Mouse (Mus musculus): ENCODE measurements around the gene Rbm47.

The Rbm47 gene

GRCm38 (mm10) chr5:66086304-66086703, 86.6 kb downstream of the Rbm47 start:
- no peak for DNase-seq (ENCODE audit: low spot score in 2 of 2)

DNA sequence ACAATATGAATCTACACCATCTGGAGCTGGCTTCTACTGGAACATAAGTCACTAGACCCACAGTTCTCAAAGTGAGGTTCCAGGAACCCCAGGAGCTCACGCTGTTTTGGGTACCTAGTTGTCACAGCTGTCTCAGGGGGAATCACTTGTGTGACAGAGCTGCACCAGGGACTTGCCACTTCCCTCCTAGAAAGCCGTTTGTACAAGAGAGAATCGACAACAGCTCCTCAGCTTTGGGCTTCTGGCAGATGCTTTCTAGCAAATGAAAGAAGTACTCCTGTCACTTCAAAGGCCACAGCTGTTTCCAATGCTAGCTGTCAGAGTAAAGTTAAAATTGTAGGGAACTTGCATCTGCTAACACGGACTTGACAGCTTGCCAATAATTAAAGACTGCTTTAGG, 87.4 kb downstream of the Rbm47 start:
- DNase-seq (ENCODE audit: low spot score in 2 of 2): no peak

- no peak for DNase-seq (ENCODE audit: low spot score in 2 of 2)
These were observed 88.4 kb downstream of the Rbm47 start for GRCm38 (mm10) chr5:66084541-66084940.

DNA sequence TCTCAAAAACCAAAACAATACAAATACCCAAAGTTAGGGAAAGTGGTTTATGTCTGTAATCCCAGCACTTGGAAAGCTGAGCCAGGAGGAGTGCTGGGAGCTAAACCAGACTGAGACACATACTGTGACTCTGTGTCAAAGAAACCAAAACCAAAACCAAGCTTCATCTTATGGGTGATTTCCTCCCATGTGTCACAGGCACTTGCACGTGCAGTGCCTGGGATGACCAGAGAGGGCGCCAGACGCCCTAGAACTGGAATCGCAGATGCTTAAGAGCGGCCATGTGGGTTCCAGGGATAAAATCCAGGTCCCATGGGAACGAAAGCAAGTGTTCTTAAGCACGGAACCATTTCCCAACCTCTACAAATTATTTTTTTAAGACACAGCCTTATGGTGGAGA, 89.6 kb downstream of the Rbm47 start:
- no peak for DNase-seq (ENCODE audit: low spot score in 2 of 2)

DNA sequence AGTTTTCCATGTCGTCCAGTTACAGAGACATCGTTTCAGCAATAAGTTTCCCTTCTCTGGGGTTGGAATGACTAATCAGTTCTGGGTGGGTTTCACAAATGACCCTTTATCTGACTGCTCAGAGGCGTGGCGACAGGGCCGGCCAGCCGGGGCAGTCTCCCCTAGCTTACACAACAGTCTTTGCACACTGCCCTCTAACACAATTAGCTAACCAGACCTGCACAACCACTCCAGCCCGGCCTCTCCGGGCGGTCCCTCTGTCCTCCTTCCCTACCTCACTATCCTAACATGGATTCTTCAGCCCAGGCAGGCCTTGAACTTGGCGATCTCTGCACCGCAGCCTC, 90.7 kb downstream of the Rbm47 start:
- no peak for DNase-seq (ENCODE audit: low spot score in 2 of 2)

DNA sequence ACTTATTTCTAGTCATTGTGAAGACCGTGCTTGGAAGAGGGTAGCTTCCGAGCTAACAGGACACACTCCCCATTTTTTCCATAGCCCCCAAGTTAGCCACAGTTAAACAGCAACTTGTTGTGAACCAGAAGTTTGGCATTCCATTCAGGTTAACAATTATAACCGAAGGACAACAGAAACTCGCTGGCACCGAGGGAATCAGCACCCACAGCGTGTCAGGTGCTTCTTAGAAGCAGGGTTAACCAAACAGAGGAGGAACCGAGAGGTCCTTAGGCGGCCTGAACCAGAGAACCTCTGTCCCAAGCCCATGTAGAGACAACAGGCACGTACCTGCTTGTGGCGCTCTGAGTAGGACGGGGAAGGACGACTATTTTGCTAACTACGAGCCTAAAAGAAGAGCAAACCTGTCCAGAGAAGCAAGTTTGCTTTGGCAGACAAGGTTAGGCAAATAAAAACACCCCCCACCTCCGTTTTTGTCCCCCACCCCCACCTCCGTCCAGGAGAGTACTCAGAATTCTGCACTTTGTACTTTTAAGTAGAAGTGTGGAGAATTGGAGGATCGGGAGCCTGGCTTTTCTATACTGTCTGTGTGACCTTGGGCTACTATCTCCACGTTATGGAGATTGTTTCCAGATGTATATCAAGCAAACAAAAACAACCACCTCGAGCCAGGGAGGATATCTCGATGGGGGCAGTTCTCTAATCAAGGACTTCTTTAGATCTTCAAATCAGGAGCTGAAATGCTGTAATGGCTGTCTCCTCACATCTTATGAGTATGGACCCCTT, 91.3 kb downstream of the Rbm47 start:
- no peak for DNase-seq (ENCODE audit: low spot score in 2 of 2)

DNA sequence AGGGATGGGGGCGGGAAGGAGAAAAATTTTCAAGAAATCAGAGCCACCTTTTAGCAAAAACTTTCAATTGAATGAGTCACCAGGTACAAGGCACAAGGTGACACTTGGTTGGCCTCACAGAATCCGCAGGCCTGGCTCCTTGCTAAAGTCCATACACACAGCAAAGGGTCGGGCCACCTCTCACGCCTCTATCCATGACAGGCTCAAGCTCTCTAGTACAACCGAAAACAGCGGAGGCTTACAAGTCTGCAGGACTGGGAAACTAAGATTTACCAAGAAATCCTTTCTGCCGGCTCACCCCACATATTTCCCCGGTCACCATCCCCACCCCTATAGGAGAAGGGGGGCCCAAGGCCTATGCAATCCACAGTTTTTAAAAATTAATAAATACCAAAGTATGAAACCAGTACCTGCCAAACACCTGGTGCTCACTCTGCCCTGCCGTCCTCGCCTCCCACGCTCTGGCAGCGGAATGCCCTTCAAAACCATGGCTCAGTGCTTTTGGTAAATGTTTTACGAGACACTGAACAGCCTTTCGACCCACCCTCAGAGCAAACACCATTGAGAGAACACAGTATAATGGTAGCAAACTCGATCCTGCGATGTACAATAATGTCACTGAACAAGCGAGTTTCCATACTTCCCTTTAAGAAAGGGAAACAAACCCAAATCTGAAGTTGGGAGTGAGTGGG, 92.2 kb downstream of the Rbm47 start:
- no peak for DNase-seq (ENCODE audit: low spot score in 2 of 2)

DNA sequence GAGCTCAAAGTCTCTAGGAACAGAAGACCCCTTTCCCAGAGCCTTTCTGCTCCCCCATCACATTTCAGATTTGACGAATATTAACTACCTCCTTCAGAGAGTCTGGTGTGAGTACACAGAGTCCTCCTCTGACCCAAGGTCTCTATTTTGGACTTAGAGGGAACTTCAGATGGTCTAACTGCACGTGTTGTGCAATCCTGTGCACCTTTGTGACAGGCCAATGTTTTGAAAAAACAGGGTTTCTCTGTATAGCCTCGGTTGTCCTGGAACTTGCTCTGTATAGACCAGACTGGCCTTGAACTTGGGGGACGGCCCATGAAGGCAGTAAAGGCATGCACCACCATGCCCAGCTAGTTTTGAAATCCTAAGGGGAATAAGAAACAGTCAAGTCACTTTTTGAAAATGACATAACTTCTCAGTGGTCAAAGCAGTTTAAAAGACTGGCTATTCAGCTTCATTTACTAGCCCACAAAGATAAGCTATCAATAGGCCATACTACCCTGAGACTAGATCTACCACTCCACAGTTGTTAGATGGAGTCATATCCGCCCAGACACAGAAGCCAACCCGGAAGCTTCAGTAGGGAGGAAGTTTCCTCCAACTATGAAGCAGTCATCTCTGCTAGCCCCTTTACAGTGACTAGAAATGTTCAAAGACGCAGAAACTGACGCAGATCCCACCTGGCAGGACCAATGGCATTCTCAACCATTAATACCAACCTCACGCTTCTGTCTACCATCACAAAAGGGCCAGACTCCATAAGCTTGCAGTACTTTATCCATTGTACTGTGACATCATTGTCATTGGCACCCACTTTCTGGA, 93.3 kb downstream of the Rbm47 start:
- no peak for DNase-seq (ENCODE audit: low spot score in 2 of 2)

GRCm38 (mm10) chr5:66078491-66079012, 94.4 kb downstream of the Rbm47 start:
- DNase-seq (ENCODE audit: low spot score in 2 of 2): no peak

DNA sequence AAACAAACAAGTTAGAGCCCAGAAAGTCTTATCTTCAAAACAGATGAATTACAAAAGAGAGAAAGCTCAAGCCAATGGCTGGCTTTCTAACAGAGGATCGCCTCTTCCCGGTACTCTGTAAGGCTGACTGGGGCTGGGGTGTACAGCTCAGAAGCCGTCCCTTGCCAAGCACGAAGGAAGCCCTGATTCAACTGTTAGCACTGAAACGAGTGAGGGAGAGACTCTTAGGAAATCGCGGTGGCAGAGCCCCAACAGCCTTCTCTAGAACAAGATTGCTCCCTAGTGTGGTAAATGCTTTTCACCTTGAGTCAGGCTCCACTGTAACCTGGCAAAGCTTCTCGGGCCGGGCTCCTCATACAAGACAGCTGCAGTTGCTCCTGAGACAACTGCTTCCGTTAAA, 95.5 kb downstream of the Rbm47 start:
- DNase-seq (ENCODE audit: low spot score in 2 of 2): no peak

DNA sequence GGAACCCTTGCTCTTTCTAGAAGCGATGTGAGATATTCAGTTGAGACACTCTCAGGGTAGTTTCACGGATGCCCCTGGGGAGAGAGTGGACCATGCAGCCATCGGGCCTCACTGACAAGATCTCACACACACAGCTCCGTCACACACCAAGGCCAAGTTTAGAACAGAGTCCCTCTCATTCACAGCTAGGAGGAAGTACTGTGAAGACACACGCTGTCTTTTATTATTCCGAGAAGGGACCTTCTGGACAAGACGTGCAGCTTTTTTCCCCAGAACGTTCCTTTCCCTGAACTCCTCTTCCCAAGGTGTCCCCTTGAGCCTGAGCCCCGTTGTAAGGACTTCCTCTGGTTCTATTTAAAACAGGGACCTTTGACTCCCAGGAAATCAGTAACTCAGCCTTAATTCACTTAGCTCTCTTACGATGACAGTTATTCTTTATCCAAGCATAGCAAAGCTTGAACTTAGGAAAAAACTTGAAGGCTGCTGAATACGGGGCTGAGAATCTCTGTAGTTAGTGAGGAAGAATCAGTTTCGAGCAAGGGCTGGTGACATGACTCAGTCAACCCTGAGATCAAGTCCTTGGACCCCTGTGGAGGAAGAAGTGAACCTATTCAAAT, 96.1 kb downstream of the Rbm47 start:
- DNase-seq (ENCODE audit: low spot score in 2 of 2): no peak

DNA sequence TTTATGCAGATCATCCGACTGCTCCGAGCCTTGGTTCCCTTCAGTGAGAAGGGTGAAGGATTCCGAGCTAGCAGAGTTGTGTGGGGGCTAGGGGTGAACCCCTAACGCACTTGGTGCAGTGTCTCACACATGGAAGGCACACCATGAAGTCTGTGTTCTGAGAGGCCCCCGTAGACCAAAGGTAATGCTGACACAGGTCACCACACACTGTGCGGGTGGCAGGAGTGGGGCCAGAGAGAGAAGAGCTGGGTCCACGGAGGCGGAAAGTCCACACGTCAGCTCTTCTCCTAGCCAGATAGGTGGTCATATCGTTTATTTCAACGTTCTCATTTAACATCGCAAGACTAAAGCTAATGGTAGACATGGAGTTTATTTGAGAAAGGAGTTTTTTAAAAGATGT, 97.0 kb downstream of the Rbm47 start:
- no peak for DNase-seq (ENCODE audit: low spot score in 2 of 2)

DNA sequence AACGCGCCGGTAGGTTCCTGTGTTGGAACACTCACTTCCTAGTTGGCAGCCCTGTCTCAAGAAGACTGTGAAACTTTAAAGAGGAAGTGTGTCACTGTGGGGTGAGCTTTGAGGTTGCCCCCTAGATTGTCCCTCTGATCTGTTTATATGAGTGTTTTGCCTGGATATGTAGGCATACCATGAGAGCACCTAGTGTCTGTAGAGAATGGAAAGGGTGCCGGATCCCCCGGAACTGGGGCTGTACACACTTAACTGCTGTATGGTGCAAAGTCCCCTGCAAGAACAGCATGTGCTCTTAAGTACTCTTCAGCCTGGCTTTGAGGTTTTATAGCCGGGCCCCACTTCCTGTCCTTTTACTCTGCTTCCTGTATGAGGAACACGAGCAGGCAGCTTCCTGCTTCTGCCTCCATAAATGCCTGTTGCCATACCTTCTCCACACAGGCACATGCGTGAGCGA, 97.9 kb downstream of the Rbm47 start:
- no peak for DNase-seq (ENCODE audit: low spot score in 2 of 2)

DNA sequence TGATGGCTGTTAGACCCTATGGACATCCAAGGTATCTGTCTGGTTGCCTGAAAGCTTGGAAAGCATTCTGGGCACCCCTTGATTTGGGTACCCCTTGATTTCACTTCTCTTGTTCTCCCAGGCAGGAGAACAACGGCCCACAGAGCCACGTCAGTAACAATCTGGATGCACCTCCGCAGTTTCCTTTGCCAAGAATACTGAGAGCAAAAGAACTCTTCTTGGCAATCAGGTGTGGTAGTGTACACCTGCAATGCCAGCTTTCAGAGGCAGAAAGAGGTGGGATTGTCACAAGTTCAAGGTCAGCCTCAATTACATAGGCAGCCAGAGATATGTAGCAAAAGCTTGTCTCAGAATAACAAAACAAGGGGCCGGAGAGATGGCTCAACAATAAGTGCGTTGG, 98.7 kb downstream of the Rbm47 start:
- no peak for DNase-seq (ENCODE audit: low spot score in 2 of 2)

DNA sequence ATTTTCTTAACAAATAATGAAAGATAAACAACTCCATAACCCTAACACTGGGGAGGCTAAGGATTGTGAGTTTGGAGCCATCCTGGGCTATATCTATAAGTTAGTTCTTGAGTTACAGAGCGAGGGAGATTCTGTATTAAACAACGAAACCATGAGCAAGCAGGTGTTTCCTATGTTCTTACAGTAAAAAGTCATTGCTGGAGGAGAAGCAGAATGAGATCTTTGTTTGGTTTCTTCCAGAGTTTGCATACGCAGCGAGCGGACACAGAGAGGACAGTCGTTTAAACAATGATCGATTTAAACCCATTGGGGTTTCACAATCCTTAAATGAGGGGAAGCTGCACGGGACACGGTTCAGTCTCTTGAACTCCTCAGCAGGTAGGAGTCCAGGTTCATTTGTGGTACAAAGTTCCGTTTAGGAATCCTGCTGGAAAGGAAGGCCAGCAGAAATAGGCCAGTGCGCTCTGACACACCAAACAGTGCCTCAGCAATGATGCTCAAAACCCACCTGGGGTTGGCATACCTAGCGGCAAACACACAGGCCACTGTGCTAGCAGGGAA, 99.2 kb downstream of the Rbm47 start:
- no peak for DNase-seq (ENCODE audit: low spot score in 2 of 2)

- DNase-seq (ENCODE audit: low spot score in 2 of 2): no peak
These were observed 101.2 kb downstream of the Rbm47 start for GRCm38 (mm10) chr5:66071722-66072121.

DNA sequence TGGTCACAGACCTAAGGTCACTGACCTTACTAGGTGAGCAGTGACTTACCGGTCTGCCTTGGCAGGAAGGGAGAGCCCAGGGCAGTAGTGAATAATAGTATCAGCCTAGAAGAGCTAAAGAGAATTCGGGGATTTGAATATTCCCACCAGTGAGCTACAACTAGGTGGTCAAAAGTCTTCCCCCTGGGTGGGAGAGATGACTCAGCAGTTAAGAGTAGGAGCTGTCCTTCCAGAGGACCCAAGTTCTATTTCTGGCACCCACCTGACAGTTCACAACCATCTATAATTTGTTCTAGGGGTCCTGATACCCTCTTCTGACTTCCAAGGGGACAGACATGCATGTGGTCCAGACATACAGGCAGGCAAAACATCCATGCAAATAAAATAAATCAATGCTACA, 102.6 kb downstream of the Rbm47 start:
- DNase-seq (ENCODE audit: low spot score in 2 of 2): no peak

GRCm38 (mm10) chr5:66069470-66070144, 103.3 kb downstream of the Rbm47 start:
- DNase-seq (ENCODE audit: low spot score in 2 of 2): peak in 1 of 2 experiments; percentile 6

DNA sequence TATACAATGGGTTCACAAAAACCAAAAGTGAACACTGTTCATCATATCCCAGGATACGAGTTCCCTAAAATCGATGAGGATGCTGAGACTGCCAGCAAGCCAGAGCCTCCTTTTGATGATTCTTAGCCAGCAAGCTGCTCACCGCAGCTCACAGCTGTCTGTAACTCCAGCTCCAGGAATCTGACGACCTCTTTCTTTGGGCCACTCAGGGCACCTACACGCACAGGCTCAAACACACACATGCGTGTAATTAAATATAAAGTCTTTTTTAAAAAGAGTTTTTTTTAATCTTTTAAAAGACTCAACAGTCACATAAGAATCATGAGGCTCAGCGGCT, 103.8 kb downstream of the Rbm47 start:
- no peak for DNase-seq (ENCODE audit: low spot score in 2 of 2)

- DNase-seq (ENCODE audit: low spot score in 2 of 2): no peak
These were observed 104.6 kb downstream of the Rbm47 start for GRCm38 (mm10) chr5:66068068-66068920.

Data from right cerebral cortex, postnatal 36 days (tissue).